Mouse (Mus musculus) lung, postnatal 0 days (tissue): ENCODE measurements around the gene Gpr1.
"Not testable (repeated sequence)": the region's sequence is repeated elsewhere in the genome, so short reads cannot be mapped to it uniquely, and the experiment has no call there.

Experiments
- CTCF ChIP-seq: IDR thresholded peaks from 2 replicates; pipeline ENCODE4 v1.5.1; 2016; ENCODE audit warnings: antibody characterized with exemption, mild to moderate bottlenecking
- EP300 ChIP-seq: IDR thresholded peaks from 2 replicates; pipeline ENCODE4 v1.6.1; 2016; ENCODE audit warnings: antibody characterized with exemption, mild to moderate bottlenecking, control low read depth

DNA sequence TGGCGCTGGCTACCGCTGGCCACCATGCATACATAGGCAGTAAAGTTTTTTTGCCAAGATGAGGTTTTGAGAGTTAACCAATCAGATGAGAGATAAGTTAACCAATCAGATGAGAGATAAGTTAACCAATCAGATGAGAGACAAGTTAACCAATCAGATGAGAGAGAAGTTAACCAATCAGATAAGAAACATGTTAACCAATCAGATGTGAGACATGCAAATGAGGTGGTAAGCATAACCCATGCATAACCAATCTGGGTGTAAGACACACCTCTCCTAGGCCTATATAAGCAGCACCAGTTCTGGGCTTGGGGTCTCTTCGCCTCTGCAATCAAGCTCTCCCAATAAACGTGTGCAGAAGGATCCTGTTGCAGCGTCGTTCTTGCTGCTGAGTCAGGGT is 28.9 kb downstream of the Gpr1 start:
- not testable (repeated sequence) for TF ChIP-seq CTCF, EP300
